Mouse (Mus musculus) lung, postnatal 36 days (tissue): ENCODE measurements around the gene Rasl12.

Experiments used
- DNase-seq: peaks from one replicate; pipeline ENCODE4 v3.0.0; 2022; ENCODE audit warnings: mixed read lengths

Gene Rasl12

GRCm38 (mm10) chr9:65392638-65393364 lies 5.5 kb upstream of the Rasl12 start:
- DNase-seq, result peak; percentile 86

GRCm38 (mm10) chr9:65393606-65394005 lies 4.7 kb upstream of the Rasl12 start:
- no peak for DNase-seq

- no peak for DNase-seq
These were observed 3.9 kb upstream of the Rasl12 start for GRCm38 (mm10) chr9:65394360-65394759.

- peak; percentile 79 for DNase-seq
These were observed 1.6 kb downstream of the Rasl12 start for GRCm38 (mm10) chr9:65399934-65400333.

GRCm38 (mm10) chr9:65404331-65405183 lies 6.3 kb downstream of the Rasl12 start:
- peak; percentile 92 for DNase-seq

GRCm38 (mm10) chr9:65405184-65405449 lies 6.8 kb downstream of the Rasl12 start:
- peak; percentile 48 for DNase-seq

GRCm38 (mm10) chr9:65407327-65407726 lies 9.0 kb downstream of the Rasl12 start:
- no peak for DNase-seq

GRCm38 (mm10) chr9:65407861-65408260 lies 9.6 kb downstream of the Rasl12 start:
- no peak for DNase-seq

- peak; percentile 87 for DNase-seq
These were observed 10.6 kb downstream of the Rasl12 start for GRCm38 (mm10) chr9:65408871-65409295.

GRCm38 (mm10) chr9:65410378-65410777 lies 12.1 kb downstream of the Rasl12 start:
- DNase-seq, result peak; percentile 55

- DNase-seq, result no peak
These were observed 13.0 kb downstream of the Rasl12 start for GRCm38 (mm10) chr9:65411326-65411725.

- peak; percentile 24 for DNase-seq
These were observed 19.4 kb downstream of the Rasl12 start for GRCm38 (mm10) chr9:65417738-65418137.

GRCm38 (mm10) chr9:65419633-65420032 lies 21.3 kb downstream of the Rasl12 start:
- DNase-seq, result no peak

GRCm38 (mm10) chr9:65422760-65423501 lies 24.6 kb downstream of the Rasl12 start, which contains the start of gene Slc51b:
Gene Slc51b, minus strand, starts transcription at chr9:65422955.
- DNase-seq, result no peak

- DNase-seq, result no peak
These were observed 26.1 kb downstream of the Rasl12 start for GRCm38 (mm10) chr9:65424393-65424792.

- no peak for DNase-seq
These were observed 29.2 kb downstream of the Rasl12 start for GRCm38 (mm10) chr9:65427511-65427910.

- no peak for DNase-seq
These were observed 29.7 kb downstream of the Rasl12 start for GRCm38 (mm10) chr9:65428003-65428402.

- no peak for DNase-seq
These were observed 32.1 kb downstream of the Rasl12 start for GRCm38 (mm10) chr9:65430401-65430800.

GRCm38 (mm10) chr9:65430921-65431320 lies 32.6 kb downstream of the Rasl12 start:
- no peak for DNase-seq

- peak; percentile 93 for DNase-seq
These were observed 33.9 kb downstream of the Rasl12 start for GRCm38 (mm10) chr9:65432236-65432635.

GRCm38 (mm10) chr9:65434140-65434539 lies 35.8 kb downstream of the Rasl12 start:
- DNase-seq, result peak; percentile 63

- DNase-seq, result no peak
These were observed 36.9 kb downstream of the Rasl12 start for GRCm38 (mm10) chr9:65435211-65435610.

- DNase-seq, result peak; percentile 98
These were observed 37.5 kb downstream of the Rasl12 start, which contains the start of gene Mtfmt for GRCm38 (mm10) chr9:65435671-65436301. Gene Mtfmt, plus strand, starts transcription at chr9:65435782.
